Mouse (Mus musculus): ENCODE results near the gene Dsn1.

The Dsn1 gene

DNA sequence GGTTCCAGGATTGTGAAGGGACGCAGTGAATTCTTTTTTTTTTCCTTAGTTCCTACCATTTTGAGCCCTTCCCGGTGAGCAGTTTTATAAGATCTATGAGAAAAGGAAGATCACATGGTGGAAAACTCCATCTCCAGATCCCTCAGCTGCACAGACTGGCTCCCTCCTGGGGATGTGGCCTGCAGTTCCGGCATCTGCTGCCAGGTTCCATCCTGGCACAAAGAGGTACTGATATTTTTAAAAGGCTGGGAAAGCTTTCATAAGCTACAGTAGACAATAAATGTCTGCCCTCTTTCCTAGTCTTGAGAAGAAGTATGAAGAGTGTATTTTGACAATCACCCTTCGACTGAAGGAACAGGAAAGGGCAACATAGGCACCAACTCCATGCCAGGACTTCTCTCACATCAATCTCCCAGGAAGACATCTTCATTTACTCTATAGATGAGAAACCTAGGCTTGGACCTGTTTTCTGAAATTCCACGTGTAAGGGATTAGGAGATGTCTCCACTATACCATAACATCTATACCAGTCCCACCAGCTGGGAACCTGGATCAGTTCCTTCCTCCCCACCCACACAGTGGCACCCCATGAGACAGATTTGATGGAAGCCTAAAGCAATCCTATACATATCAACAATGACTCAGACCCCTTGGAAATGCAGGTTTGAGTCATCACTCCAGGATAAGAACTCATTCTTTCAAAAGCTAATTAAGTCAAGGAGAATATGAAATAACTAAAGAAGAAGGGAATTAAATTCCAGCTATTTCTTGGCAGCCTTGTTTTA, 33.4 kb downstream of the Dsn1 start:
- no peak for DNase-seq (ENCODE audit: extremely low spot score)

DNA sequence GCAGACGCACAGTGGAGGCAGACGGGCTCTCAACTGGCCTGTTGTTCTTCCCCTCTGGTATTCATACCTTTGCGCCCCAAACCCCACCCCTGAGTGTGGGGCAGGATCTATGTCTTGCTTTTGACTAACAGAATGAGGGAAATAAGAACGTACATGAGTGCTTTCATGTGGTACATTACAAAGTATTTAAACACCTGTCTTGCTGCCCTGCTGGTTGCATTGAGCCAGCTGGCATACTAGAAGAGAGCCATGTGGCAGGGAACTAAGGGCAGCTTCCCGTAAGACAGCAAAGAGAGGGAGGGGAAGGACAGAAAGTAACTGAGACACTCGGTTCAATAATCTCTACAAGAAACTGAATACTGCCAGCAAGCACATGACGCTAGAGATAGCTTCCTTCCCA, 36.7 kb downstream of the Dsn1 start:
- no peak for DNase-seq (ENCODE audit: extremely low spot score)

DNA sequence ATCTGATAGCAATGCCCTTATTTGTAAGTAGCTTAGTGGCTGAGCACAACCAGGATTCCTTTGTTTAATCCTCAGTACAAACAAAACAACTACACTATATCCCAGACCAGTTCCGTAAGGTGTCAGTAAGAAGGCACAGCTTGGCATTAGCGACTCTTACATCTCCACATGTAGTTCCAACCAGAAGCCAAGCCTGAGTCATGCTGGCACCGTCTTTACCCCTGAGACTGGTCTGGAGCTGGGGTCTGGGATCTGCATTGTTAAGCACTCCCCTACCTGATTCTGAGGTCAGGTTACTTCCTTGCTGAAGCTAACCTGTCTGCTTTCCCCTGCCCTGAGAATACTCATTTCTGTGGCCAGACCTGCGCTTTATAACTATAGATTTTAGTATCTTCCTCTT, 38.5 kb downstream of the Dsn1 start:
- DNase-seq (ENCODE audit: extremely low spot score), result no peak

DNA sequence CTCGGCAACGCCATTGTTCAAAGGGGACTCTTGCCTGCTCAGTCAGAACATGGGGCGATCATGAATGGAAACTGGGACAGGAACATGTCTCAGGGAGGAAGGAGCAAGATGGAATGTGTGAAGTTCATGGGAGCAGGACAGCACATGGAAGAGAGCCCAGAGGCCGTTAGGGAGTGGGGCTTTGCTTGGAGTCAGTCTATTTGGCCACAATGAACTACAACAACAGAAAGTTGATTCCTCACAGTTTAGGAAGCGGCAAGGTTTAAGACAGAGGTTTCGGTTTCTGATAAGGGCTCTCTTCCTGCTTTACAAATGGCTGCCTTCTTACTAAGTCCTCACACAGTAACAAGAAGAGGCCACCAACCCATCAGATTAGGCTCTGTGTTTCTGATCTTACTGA, 39.6 kb downstream of the Dsn1 start:
- DNase-seq (ENCODE audit: extremely low spot score), result no peak

DNA sequence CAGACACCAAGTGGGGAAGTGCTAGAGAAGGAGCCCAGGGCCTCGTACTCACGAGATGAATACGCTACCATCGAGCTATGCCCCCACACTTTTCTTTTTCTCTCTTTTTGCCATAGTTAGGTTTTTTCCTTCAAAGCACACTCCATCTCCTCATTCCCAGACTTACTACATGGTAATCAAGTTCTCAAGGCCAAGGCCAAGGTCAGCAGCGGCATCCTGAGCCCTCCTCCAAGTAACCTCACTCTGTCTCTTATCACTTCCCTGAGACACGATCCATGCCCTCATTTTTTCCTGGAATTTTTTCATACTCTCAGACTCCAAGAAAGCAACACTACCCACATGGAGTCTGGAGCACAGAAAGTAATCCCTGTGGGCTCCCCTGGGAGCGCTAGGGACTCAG, 43.1 kb downstream of the Dsn1 start:
- DNase-seq (ENCODE audit: extremely low spot score), result no peak

DNA sequence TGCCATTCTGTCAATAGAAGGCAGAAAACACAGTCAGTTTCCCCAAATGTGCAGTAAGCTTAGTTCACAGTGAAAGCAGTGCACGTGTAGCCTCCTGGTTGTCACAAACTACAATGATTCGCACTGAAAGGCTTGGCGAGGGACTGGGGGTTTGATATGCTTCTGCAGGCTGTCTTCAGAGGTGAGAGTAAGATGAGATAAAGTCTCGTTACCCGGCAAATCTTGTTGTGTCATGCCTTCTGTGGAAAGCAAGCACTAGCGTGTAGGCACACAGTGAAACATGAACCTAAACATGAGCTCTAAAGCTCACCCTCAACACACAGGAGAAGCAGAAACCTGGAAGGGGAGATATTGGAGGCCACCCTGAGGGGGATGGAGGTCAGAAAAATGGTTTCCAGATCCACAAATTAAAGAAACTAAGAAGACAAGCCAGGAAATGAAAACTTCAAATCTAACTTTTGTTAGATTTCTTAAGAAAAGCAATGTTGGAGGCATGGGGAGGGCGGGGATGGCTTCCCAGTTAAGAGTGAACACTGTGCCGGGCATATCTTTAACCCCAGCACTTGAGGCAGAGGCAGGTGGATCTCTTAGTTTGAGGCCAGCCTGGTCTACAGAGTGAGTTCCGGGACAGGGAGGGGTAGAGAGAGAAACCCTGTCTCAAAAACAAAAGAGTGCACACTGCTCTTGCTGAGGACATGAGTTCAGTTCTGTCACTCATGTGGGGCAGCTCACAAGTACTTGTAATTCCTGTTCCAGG, 48.3 kb downstream of the Dsn1 start:
- DNase-seq (ENCODE audit: extremely low spot score), result no peak

DNA sequence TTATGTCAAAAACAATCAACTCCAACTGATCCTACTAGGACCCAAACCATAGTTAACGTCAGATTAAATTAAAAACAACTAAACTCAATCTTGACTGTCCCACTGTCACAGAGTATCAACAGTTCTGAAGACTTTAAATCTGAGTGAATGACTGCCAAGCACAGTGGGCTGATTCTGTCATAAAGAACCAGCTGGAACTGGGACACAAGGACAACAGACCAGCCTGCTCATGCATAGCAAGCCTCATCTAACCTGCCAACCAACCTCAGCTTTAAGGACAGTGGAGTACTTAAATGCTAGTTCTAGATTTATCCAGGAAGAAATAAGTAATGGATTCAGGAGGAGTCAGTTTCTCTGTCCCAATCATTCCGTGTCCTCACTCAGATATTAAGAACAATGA, 49.9 kb downstream of the Dsn1 start:
- DNase-seq (ENCODE audit: extremely low spot score), result no peak

DNA sequence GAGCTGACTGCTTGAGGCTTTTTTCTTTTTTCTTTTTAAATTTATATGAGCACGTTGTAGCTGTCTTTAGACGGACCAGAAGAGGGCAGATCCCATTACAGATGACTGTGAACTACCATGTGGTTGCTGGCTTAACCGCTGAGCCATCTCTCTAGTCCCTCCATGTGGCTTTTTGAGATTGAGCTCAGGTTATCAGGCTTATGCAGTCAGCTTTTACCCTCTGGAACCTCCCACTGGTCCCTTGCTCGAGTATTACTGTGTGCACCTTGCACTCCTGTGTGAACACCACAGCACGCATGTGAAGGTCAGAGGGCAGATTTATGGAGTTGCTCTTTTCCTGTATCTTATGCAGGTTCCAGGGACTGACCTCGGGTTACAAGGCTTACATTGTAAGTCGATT, 50.6 kb downstream of the Dsn1 start:
- DNase-seq (ENCODE audit: extremely low spot score), result no peak

DNA sequence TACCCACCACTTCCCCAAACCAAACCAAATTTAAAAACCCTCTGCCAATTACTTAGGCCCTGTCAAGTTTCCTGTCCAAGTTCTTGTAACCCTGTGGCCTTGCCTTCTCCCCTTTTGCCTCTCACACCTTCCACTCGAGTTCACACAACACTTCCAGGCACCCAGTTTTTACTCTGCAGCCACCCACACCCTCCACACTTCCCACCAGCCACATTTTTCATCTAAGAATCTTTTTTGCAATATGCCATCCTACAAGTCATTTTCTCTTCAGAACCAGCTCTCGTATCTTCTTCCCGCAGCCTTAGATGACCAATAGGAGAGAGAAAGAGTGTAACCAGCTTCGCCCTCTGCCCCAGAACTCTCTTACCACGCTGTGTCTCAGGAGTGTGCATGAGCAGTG, 52.5 kb downstream of the Dsn1 start:
- no peak for DNase-seq (ENCODE audit: extremely low spot score)

DNA sequence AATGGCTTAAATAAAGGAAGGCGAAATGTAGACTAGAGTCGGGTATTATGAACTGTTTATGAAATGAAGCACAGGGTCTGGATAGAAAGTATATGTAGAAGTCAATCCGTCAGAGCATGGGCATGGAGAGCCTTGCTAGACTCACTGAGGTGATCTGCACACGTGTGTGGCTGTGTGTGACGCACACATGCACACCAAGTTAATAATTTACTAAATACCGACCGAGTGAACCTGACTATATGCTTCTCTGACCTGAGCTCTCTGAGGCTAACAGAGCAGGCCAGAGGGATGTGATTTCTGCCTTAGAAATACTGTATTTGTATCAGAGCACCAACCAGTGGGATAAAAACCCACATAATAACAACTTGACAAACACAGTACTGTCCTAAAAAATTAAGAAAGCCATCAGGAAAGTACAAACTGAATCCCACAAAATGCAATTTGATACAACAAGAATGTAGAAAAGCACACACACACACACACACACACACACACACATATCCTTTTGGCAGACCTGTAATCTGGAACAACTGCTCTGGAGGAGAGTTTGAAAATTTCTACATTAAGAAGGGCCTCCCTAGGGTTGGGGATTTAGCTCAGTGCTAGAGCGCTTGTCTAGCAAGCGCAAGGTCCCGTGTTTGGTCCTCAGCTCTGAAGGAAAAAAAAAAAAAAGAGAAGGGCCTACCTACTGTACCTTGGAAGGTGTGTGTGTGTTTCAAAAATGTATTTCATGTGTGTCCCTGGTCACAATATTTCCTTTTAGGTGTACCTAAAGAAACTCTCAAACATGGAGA, 55.5 kb downstream of the Dsn1 start:
- DNase-seq (ENCODE audit: extremely low spot score), result no peak

DNA sequence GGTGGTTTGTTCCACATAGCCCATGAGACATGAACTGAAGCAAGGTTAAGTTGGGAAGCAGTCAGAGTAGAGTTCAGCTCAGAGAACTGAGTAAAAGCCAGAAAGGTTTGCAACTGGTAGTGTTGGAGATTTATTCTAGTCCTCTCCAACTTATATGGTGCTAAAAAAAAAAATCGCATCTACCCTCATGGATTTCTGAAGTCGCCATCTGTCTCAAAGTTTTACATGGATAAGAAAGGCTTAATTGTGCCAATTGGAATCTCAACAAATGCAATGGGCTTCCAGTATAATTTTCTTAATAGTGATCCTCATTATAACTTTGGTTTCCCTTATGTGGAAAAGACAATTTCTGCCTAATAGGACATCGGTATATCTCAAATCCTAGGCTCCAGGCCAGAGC, 56.1 kb downstream of the Dsn1 start:
- no peak for DNase-seq (ENCODE audit: extremely low spot score)

Measured in embryo, embryonic 9.5 days (tissue).